Mouse (Mus musculus): ENCODE data around the gene Trim56. TPM values are rescaled to one million over a fixed set of nuclear protein-coding genes. Genes with fewer than 3 reads are reported as not detected.

Gene Trim56
- 7.5 and 10.2 TPM in 2 replicates for polyA plus RNA-seq (2012; rRNA removed; ENCODE audit: low replicate concordance)

GRCm38 (mm10) chr5:137115866-137116847 lies at the start of gene Trim56:
Trim56 (minus strand) TSS chr5:137116209.

DNA sequence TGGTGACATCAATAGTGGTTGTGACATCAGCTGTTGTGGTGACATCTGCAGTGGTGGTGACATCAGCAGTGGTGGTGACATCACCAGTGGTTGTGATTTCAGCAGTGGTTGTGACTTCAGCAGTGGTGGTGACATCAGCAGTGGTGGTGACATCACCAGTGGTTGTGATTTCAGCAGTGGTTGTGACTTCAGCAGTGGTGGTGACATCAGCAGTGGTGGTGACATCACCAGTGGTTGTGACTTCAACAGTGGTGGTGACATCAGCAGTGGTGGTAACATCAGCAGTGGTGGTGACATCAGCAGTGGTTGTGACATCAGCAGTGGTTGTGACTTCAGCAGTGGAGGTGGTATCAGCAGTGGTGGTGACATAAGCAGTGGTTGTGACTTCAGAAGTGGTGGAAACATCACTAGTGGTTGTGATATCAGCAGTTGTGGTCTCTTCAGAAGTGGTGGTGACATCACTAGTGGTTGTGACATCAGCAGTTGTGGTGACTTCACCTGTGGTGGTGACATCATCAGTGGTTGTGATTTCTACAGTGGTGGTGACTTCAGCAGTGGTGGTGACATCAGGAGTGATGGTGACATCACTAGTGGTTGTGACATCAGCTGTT lies 33.4 kb upstream of the Trim56 start, which contains the start of gene Muc3:
TSS of gene Muc3 (minus strand) at position 51 of the 611 bp plus-strand sequence.

GRCm38 (mm10) chr5:137072079-137072960 lies 43.7 kb downstream of the Trim56 start, which contains the start of gene Serpine1:
Serpine1 (minus strand) TSS chr5:137072268.

Other genes with a start within 250 kb of the Trim56 start
- 0.29 and 0.55 TPM in 2 replicates for gene Col26a1, start 233.0 kb downstream of the Trim56 start, polyA plus RNA-seq (2012; rRNA removed; ENCODE audit: low replicate concordance)
- 12.3 and 18.7 TPM in 2 replicates for gene Ift22, start 208.1 kb downstream of the Trim56 start, polyA plus RNA-seq (2012; rRNA removed; ENCODE audit: low replicate concordance)
- 173 and 361 TPM in 2 replicates for gene Fis1, start 162.9 kb downstream of the Trim56 start, polyA plus RNA-seq (2012; rRNA removed; ENCODE audit: low replicate concordance)
- gene Cldn15, start 149.6 kb downstream of the Trim56 start, polyA plus RNA-seq (2012; rRNA removed; ENCODE audit: low replicate concordance): 469 and 841 TPM in 2 replicates
- 25.6 and 30.1 TPM in 2 replicates for gene Plod3, start 129.2 kb downstream of the Trim56 start, polyA plus RNA-seq (2012; rRNA removed; ENCODE audit: low replicate concordance)
- gene Znhit1, start 128.2 kb downstream of the Trim56 start, polyA plus RNA-seq (2012; rRNA removed; ENCODE audit: low replicate concordance): 118 and 160 TPM in 2 replicates
- gene Vgf, start 89.8 kb downstream of the Trim56 start, polyA plus RNA-seq (2012; rRNA removed; ENCODE audit: low replicate concordance): 0.69 and 1.00 TPM in 2 replicates
- 65.3 and 89.3 TPM in 2 replicates for gene Ap1s1, start 70.1 kb downstream of the Trim56 start, polyA plus RNA-seq (2012; rRNA removed; ENCODE audit: low replicate concordance)
- gene Serpine1, start 43.9 kb downstream of the Trim56 start, polyA plus RNA-seq (2012; rRNA removed; ENCODE audit: low replicate concordance): 0.34 and 0.76 TPM in 2 replicates
- 89.1 and 301 TPM in 2 replicates for gene Muc3, start 33.1 kb upstream of the Trim56 start, polyA plus RNA-seq (2012; rRNA removed; ENCODE audit: low replicate concordance)
- 54.3 and 56.9 TPM in 2 replicates for gene Muc3a, start 96.2 kb upstream of the Trim56 start, polyA plus RNA-seq (2012; rRNA removed; ENCODE audit: low replicate concordance)
- 6.9 and 12.6 TPM in 2 replicates for gene Ache, start 171.3 kb upstream of the Trim56 start, polyA plus RNA-seq (2012; rRNA removed; ENCODE audit: low replicate concordance)
- gene Ufsp1, start 178.4 kb upstream of the Trim56 start, polyA plus RNA-seq (2012; rRNA removed; ENCODE audit: low replicate concordance): 12.4 and 23.2 TPM in 2 replicates
- 102 and 115 TPM in 2 replicates for gene Srrt, start 191.5 kb upstream of the Trim56 start, polyA plus RNA-seq (2012; rRNA removed; ENCODE audit: low replicate concordance)
- 10.1 and 23.7 TPM in 2 replicates for gene Trip6, start 198.2 kb upstream of the Trim56 start, polyA plus RNA-seq (2012; rRNA removed; ENCODE audit: low replicate concordance)
- 20.7 and 23.6 TPM in 2 replicates for gene Slc12a9, start 217.4 kb upstream of the Trim56 start, polyA plus RNA-seq (2012; rRNA removed; ENCODE audit: low replicate concordance)
- gene Ephb4, start 233.9 kb upstream of the Trim56 start, polyA plus RNA-seq (2012; rRNA removed; ENCODE audit: low replicate concordance): 22.6 and 28.6 TPM in 2 replicates